Mouse (Mus musculus) testis, adult 10 weeks (tissue): Measurements from ENCODE around the gene Pclo. TPM values are rescaled to one million over a fixed set of nuclear protein-coding genes. Genes with fewer than 3 reads are reported as not detected.

Source experiments
- polyA plus RNA-seq: library from polyadenylated mRNA; stranded (reverse); fragments of 350-450 nt; fragmentation: Illumina TruSeq; extraction: RNeasy Lipid Tissue Mini Kit (QIAGEN cat#74804); gene quantifications from one replicate; pipeline ENCODE4 v1.2.3, GENCODE M21; 2014; ENCODE audit warnings: low read depth, low replicate concordance

Pclo gene
- polyA plus RNA-seq, result 0.78 TPM

GRCm38 (mm10) chr5:14514631-14515523 is at the start of gene Pclo:
Pclo (plus strand) TSS chr5:14514918.

